Mouse (Mus musculus) mouse embryonic stem cell (cell line): Measurements from ENCODE around the gene Trak1.

Source experiments
- in situ Hi-C, 2 experiments: fragments of 300-500 bp; cut with MboI; formaldehyde crosslinking; loops; 1 replicate in 1 of 2; 3 replicates in 1 of 2; pipeline ENCODE4 v1.14.3; 2019 to 2020; ENCODE audit warnings: low sequenced_read_pairs in 2 of 2, low pct_unique_long_range_greater_than_20kb in 1 of 2, mixed read lengths in 1 of 2; ENCODE audit not compliant: unreplicated experiment in 1 of 2

Trak1 gene

DNA sequence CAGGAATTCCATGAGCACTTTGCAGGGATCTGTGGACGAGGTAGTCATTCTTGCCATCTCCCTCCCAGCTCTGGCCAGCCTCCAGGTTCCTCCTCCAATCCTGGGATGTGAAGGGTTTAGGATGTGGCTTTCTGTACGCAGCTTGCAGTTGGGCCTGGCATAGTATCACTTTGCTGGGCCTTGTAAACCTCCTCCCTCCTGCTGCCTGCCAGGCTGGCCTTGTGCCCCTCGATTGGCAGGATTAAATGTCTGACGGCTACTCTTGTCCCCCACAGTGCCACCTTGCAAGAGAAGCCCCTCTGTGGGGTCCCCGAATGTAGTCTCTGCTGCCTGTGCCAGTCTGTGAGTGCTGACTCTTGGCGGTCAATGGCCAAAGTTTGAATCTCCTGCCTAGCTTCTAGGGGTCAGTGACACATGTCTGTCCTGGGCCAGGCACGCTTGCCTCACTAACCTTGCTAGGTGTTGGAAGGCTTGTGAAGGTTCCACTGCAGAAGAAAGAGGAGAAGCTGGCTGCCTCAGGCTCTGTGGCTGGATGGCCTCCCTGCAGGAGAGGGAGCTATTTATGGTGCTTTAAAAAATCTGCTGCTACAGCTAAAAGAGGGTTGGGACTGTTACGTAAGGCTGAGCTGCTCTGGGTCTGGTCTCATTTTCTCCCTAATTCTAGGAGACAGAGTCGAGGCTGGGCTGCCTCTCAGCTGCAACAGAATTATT is 58.3 kb downstream of the Trak1 start:
- in situ Hi-C loops: no loop called here

- in situ Hi-C loops: no loop called here
These were observed 59.8 kb downstream of the Trak1 start for GRCm38 (mm10) chr9:121357102-121357501.

GRCm38 (mm10) chr9:121357582-121358275 is 60.4 kb downstream of the Trak1 start:
- in situ Hi-C loops: no loop called here

DNA sequence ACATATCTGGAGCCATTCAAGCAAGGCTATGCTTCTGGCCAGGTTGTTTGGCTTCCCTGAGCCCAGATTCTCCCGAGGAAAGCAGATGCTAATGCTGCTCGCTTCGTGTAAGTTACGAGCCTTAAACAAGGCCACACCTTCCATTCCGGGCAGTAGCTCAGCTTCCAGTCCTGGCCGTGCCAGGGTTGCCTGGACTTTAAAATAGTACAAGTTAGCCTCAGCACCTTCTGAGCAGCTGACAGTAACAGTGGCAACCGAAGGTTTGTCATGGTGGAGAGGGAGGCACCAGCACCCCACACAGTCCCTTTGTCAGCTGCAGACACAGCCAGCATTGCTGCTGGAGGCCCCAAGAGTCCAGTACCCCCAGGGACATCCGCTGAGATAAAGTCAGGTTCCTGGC is 61.1 kb downstream of the Trak1 start:
- in situ Hi-C loops: no loop called here

DNA sequence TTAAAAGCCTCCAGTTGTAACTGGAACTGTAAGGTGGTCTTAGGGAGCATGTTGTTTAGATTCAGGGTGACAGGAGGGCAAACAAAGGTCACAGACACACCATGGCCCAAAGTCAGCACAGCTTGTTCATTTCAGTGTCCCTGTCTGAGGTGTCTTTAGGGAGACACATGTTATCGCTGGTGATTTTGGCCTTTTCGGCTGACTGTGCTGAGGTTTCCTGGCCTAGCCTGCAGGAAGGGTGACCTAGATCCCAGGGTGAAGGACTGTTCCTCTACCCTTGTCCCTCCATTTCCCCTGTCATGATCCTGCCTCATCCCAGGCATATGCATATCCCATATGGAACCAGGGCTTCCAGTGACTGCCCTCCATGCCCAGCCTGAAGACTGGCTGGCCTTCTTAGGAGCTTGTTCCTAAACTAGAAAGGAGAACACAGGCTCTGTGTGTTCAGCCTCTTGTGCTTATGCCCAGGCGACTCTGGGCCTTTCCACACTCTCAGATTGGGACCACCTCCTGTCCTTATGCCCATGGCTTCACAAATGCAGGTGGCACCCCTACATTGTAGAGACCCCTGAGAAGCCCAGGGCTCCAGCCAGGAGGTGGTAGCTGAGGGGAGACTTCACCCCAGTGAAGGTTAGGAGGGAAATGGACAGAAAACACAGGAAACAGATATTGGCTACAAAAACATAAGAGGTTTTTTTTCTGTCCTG is 62.1 kb downstream of the Trak1 start:
- in situ Hi-C loops: no loop called here

DNA sequence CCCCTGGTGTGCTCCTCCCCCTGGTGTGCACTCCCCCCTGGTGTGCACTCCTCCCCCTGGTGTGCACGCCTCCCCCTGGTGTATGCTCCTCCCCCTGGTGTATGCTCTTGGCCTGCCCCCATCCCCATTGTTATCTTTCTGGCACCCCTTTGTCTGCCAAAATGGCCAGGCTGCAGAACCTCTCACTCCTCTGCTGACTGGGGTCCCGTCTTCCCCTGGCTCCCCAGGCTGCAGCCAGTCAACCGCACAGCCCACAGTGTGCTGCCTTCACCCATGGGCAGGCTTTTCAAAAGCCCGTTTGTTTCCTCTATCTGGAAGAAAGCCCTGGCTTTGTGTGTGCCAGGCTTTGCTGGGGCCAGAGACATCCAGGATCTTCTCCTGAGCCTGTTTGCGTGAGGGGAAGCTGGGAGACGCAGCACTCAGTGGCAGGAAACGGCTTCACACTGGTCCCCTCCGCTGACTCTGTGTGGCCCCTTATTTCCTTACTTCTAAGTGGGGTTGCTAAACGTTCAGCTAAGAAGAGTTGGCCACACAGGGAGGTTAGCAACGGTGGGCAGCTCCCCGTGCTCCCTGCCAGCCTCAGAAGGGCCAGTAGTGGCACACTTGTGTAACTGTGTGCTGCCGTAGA is 63.1 kb downstream of the Trak1 start:
- in situ Hi-C loops: no loop called here

GRCm38 (mm10) chr9:121361010-121361409 is 63.7 kb downstream of the Trak1 start:
- in situ Hi-C loops: no loop called here

- in situ Hi-C loops: no loop called here
These were observed 66.6 kb downstream of the Trak1 start for GRCm38 (mm10) chr9:121363932-121364331.

- in situ Hi-C loops: no loop called here
These were observed 69.0 kb downstream of the Trak1 start for GRCm38 (mm10) chr9:121366135-121366863.

DNA sequence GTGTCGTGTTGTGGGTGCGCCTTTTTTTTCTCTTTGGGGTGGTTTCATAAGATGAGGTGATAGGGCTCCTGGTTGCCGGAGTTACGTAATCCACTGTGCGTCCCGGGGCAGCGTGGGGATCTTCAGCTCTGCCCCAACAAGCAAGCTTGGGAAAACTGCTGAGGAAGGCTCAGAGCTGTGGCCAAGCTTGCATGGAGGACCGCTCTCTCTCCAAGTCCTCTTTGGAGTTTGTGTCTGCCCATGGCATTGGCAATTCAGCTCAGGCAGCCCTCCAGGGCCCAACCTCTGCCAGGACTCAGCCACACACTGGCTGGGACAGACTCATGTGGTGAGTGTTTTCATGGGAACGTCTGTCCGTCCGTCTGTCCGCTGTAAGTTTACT is 69.6 kb downstream of the Trak1 start:
- in situ Hi-C loops: no loop called here

GRCm38 (mm10) chr9:121369573-121369972 is 72.3 kb downstream of the Trak1 start:
- in situ Hi-C loops: no loop called here

DNA sequence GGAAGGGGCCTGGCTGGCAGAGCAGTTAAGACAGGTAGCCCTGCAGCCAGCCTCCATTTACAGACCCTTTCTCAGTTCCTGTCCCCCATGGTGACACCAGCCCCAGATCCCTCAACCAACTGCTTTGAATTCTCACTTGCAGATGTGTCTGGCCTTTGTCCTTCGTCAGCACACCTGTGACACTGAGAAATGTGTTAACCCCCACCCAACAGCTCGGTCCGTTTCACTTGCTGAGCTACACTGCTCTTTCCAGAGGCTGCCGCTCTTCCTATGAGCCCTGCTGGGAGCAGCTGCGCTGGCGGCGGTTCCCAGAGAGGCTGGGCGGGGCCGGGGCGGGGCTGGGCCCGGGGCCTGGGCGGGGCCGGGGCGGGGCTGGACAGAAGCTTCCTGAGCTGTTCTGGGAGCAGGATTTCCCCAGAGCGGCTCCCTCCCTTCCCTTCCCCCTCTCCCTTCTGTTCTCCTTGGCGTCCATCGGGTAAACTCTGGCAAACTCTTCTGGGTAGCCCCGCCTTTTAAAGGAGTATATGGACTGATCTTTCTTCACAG is 74.1 kb downstream of the Trak1 start:
- in situ Hi-C loops: loop anchor here (5.0 to 10.0 kb wide), 3 partner anchors 69 to 117 kb away; no protein-coding TSS in a partner anchor

DNA sequence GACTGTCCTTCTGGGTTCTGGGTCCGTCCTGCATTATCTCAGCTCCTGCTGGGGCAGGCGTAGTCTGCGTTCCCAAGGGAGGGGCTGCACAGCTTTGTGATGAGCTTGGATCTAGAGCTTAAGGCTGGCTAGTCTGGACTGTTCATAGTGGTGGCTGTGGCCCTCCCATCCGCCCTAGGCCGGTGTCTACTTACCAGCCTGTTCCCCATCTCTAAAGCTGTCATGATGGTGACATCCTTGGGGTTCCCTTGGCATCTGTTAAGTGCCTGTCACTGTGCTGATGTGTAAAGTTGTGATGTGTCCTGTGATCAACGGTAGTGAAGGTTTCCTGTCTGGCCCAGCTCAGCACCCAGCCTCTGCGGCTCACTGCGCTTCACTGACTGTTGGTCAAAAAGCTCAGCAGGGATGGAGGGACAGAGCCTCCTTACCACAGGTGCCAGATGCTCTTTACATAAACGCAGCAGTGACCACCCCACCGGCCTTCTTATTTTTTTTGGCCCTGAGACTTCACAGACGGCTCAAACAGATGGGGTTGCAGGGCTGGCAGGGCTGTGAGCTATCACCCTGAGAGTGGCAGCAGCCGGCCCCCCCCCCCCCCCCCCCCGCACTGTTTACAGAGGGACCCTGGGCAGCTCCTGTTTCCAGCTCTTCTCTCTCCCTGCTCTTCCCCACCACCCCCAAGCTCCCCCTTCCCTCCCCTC is 74.8 kb downstream of the Trak1 start:
- in situ Hi-C loops: loop anchor here (5.0 to 10.0 kb wide), 3 partner anchors 70 to 117 kb away; no protein-coding TSS in a partner anchor

DNA sequence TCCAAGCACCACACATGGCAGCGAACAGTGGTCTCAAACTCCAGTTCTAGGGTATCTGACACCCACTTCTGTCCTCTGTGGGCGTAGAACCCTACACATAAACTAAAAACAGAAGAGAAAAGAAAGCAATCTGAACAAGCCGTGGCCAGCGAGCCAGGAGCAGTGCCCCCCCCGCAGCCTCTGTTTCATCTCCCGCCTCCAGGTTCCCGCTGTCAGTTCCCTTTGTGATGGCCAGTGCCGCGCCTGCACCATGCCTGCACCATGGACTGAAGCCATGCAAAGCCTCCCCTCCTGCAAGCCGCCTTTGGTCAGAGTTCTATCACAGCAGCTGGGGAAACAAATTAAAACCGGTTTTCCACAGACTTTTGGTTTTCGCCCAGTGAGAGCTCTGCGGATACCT is 75.8 kb downstream of the Trak1 start:
- in situ Hi-C loops: loop anchor here (5.0 to 10.0 kb wide), 3 partner anchors 71 to 118 kb away; no protein-coding TSS in a partner anchor

GRCm38 (mm10) chr9:121373512-121373911 is 76.2 kb downstream of the Trak1 start:
- in situ Hi-C loops: loop anchor here (5.0 to 10.0 kb wide), 3 partner anchors 71 to 119 kb away; no protein-coding TSS in a partner anchor

DNA sequence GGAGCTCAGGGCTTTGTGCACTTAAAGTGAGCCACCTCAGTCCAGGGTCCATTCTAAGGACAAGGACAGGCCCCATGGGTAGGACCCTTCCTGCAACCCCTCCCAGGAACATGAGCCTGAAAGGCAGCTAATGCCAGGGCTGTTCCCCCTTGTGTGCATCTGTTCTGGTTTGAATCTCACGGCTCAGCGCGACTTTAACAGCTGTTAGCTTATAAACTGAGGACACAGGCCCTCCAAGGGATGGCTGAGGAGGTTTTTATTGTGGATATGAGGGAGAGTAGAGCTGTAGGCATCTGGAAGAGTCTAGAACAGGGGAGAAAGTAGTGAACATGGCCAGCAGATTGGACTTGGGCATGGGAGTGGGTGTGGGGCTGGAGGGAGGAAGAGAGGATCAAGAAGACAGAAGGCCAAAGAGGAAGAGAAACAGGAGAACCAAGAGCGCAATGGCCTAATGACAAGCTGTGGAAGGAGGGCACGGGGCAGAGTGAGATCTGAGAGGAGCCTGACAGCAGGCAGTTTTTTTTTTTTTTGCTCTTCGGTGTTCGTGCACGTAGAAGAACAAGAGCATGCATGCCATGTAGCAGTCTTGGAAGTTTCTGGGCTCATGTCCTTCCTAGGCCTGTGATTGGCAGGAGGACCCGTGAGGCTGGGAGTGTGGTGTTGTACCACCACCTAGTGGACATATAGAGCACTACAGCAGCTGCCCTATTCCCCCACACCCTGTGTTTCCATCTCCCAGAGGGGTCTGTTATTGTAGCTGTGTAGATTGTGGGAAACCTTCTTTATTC is 77.0 kb downstream of the Trak1 start:
- in situ Hi-C loops: loop anchor here (5.0 to 10.0 kb wide), 3 partner anchors 72 to 119 kb away; no protein-coding TSS in a partner anchor

DNA sequence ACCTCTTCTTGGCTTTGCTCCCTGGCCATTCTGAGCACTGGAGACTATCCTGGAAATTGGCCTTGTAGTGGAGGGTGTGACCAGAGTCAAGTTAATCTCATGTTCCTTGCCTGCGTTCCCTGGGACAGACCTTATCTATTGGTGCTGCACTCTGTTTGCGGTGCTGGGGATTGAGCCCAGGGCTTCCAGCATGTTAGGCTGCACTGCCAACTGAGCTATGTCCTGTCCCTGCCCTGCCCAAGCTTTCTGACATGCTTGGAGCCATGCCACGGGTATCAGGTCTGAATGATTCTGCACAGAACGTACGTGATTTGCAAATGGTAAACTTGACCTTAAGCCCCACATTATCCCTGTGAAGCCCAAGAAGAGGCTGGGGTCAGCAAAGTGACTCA is 77.6 kb downstream of the Trak1 start:
- in situ Hi-C loops: loop anchor here (5.0 to 10.0 kb wide), 3 partner anchors 73 to 120 kb away; no protein-coding TSS in a partner anchor
